Mouse (Mus musculus) cerebellum, adult 2 months (tissue): ENCODE measurements around the gene Atrnl1.

Source experiments
- CTCF ChIP-seq: fragments of 200-500 bp; IDR thresholded peaks from 2 replicates; pipeline ENCODE4 v1.5.1; 2011; ENCODE audit warnings: low read depth, mild to moderate bottlenecking, control low read depth, low read length, moderate library complexity, borderline replicate concordance; ENCODE audit not compliant: insufficient read depth
- POLR2A ChIP-seq: fragments of 200-500 bp; IDR thresholded peaks from 2 replicates; pipeline ENCODE4 v1.6.1; 2011; ENCODE audit warnings: low read length, control low read depth, borderline replicate concordance; ENCODE audit not compliant: insufficient read depth

- TF ChIP-seq CTCF = no peak
- no peak for TF ChIP-seq POLR2A
Measured at GRCm38 (mm10) chr19:58178410-58178809, 567.6 kb downstream of the Atrnl1 start.
